23 mouse cellular contexts compared by ENCODE assay signal in the genomic region with DNA sequence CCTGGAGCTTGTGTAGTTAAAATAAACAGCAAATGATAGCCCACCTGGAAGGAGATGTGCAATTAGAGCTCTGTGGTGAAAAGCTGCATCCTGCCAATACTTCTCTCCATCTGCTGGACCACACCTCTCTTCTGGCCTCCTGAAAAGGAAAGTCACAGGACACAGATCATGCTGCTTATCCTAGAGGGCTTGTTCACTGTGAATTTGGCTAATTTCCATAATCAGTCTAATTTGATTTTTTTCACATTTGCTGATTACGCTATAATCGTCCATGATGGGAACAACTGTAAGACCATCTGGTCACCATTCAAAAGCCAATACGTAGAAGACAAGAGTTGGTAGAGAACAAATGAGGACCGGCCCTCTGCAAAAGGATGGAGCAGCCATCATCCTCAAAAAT.
"Had no signal": no experiment of that assay in that cellular context is flagged by ENCODE, and none has a peak within 500 bp of the region (broad histone marks: within the 10 kb centered on the region; RNA-seq: fewer than 3 reads in every experiment).

No protein-coding gene starts in this region.

- H3K9ac ChIP-seq: limb, embryonic 12.5 days; limb, embryonic 15.5 days; liver, embryonic 15.5 days; lung, embryonic 15.5 days; midbrain, embryonic 13.5 days; neural tube, embryonic 12.5 days; neural tube, embryonic 15.5 days had no signal

- H3K36me3 ChIP-seq: limb, embryonic 12.5 days; limb, embryonic 15.5 days; liver, embryonic 15.5 days; lung, embryonic 15.5 days; midbrain, embryonic 10.5 days; midbrain, embryonic 13.5 days; neural tube, embryonic 12.5 days; neural tube, embryonic 15.5 days had no signal

- H3K27ac ChIP-seq: layer of hippocampus, adult 2 months; limb, embryonic 12.5 days; limb, embryonic 15.5 days; liver, embryonic 15.5 days; lung, embryonic 15.5 days; midbrain, embryonic 13.5 days; neural tube, embryonic 12.5 days; neural tube, embryonic 15.5 days; stomach, postnatal 0 days had no signal

- DNase-seq: kidney, postnatal 14 days; layer of hippocampus, adult 9-11 months; lung, adult 18-20 months; lung, postnatal 10 days; lung, postnatal 36 days; right cerebral cortex, adult 18-20 months; right cerebral cortex, postnatal 14 days; right cerebral cortex, postnatal 4 days; thymus, adult 2 months; thymus, postnatal 14 days; thymus, postnatal 4 days had no signal

- ATAC-seq: midbrain, embryonic 13.5 days had no signal

- H3K4me1 ChIP-seq: limb, embryonic 12.5 days; limb, embryonic 15.5 days; liver, embryonic 15.5 days; lung, embryonic 15.5 days; neural tube, embryonic 15.5 days had no signal

- H3K4me2 ChIP-seq: limb, embryonic 12.5 days; limb, embryonic 15.5 days; liver, embryonic 11.5 days; liver, embryonic 15.5 days; lung, embryonic 15.5 days; midbrain, embryonic 13.5 days; neural tube, embryonic 12.5 days; neural tube, embryonic 15.5 days had no signal

- H3K4me3 ChIP-seq: layer of hippocampus, adult 2 months; limb, embryonic 12.5 days; limb, embryonic 15.5 days; liver, embryonic 15.5 days; lung, embryonic 15.5 days; megakaryocyte, embryonic 14.5 days; midbrain, embryonic 10.5 days; midbrain, embryonic 13.5 days; neural tube, embryonic 12.5 days; neural tube, embryonic 15.5 days had no signal

- H3K9me3 ChIP-seq: limb, embryonic 12.5 days; limb, embryonic 15.5 days; liver, embryonic 15.5 days; lung, embryonic 15.5 days; megakaryocyte, embryonic 14.5 days; midbrain, embryonic 10.5 days; midbrain, embryonic 13.5 days; neural tube, embryonic 12.5 days; neural tube, embryonic 15.5 days had no signal

- H3K27me3 ChIP-seq: limb, embryonic 12.5 days; limb, embryonic 15.5 days; liver, embryonic 15.5 days; lung, embryonic 15.5 days; megakaryocyte, embryonic 14.5 days; midbrain, embryonic 13.5 days; neural tube, embryonic 12.5 days; neural tube, embryonic 15.5 days had no signal
